Mouse (Mus musculus): ENCODE measurements around the gene Ptgr2. TPM values are rescaled to one million over a fixed set of nuclear protein-coding genes. Genes with fewer than 3 reads are reported as not detected.

The Ptgr2 gene
- polyA plus RNA-seq, 1 experiment from 2014 or later: 29.1 TPM

Other genes with a start within 250 kb of the Ptgr2 start
- 0.47 and 0.58 TPM in 2 replicates for gene Acot4, start 246.9 kb upstream of the Ptgr2 start, polyA plus RNA-seq (2015; fragmentation: Nextera tagmentation; extraction: Ambion mirVana)
- not detected in 2 replicates for gene Gm49366, start 246.3 kb upstream of the Ptgr2 start, polyA plus RNA-seq (2015; fragmentation: Nextera tagmentation; extraction: Ambion mirVana)
- gene Acot3, start 233.1 kb upstream of the Ptgr2 start, polyA plus RNA-seq (2015; fragmentation: Nextera tagmentation; extraction: Ambion mirVana): 0.11 and 0.29 TPM in 2 replicates
- not detected in 2 replicates for gene Acot5, start 215.9 kb upstream of the Ptgr2 start, polyA plus RNA-seq (2015; fragmentation: Nextera tagmentation; extraction: Ambion mirVana)
- gene Acot6, start 184.6 kb upstream of the Ptgr2 start, polyA plus RNA-seq (2015; fragmentation: Nextera tagmentation; extraction: Ambion mirVana): 1.1 and 1.8 TPM in 2 replicates
- gene Dnal1, start 170.9 kb upstream of the Ptgr2 start, polyA plus RNA-seq (2015; fragmentation: Nextera tagmentation; extraction: Ambion mirVana): 5.7 and 8.6 TPM in 2 replicates
- gene Pnma1, start 136.7 kb upstream of the Ptgr2 start, polyA plus RNA-seq (2015; fragmentation: Nextera tagmentation; extraction: Ambion mirVana): 2.0 and 2.2 TPM in 2 replicates
- gene Elmsan1, start 66.4 kb upstream of the Ptgr2 start, polyA plus RNA-seq (2015; fragmentation: Nextera tagmentation; extraction: Ambion mirVana): 11.1 and 12.1 TPM in 2 replicates
- gene Zfp410, start 31.6 kb downstream of the Ptgr2 start, polyA plus RNA-seq (2015; fragmentation: Nextera tagmentation; extraction: Ambion mirVana): 75.8 and 93.8 TPM in 2 replicates
- gene Coq6, start 76.4 kb downstream of the Ptgr2 start, polyA plus RNA-seq (2015; fragmentation: Nextera tagmentation; extraction: Ambion mirVana): 43.7 and 48.5 TPM in 2 replicates
- 5.2 and 5.6 TPM in 2 replicates for gene Fam161b, start 76.6 kb downstream of the Ptgr2 start, polyA plus RNA-seq (2015; fragmentation: Nextera tagmentation; extraction: Ambion mirVana)
- gene Entpd5, start 123.8 kb downstream of the Ptgr2 start, polyA plus RNA-seq (2015; fragmentation: Nextera tagmentation; extraction: Ambion mirVana): 19.1 and 20.4 TPM in 2 replicates
- 3.5 TPM in 2 replicates for gene Bbof1, start 123.8 kb downstream of the Ptgr2 start, polyA plus RNA-seq (2015; fragmentation: Nextera tagmentation; extraction: Ambion mirVana)
- 22.8 and 25.1 TPM in 2 replicates for gene Rnf113a2, start 132.0 kb downstream of the Ptgr2 start, polyA plus RNA-seq (2015; fragmentation: Nextera tagmentation; extraction: Ambion mirVana)
- 54.4 and 56.9 TPM in 2 replicates for gene Aldh6a1, start 165.8 kb downstream of the Ptgr2 start, polyA plus RNA-seq (2015; fragmentation: Nextera tagmentation; extraction: Ambion mirVana)
- gene Lin52, start 166.2 kb downstream of the Ptgr2 start, polyA plus RNA-seq (2015; fragmentation: Nextera tagmentation; extraction: Ambion mirVana): 21.7 and 23.5 TPM in 2 replicates